Mouse (Mus musculus) brain, embryonic 14.5 days (tissue): ENCODE measurements around the gene Aak1.

Source experiments
- CTCF ChIP-seq: fragments of 200-500 bp; IDR thresholded peaks from 2 replicates; pipeline ENCODE4 v1.5.1; 2012; ENCODE audit warnings: inconsistent platforms, mild to moderate bottlenecking, moderate library complexity, borderline replicate concordance; ENCODE audit not compliant: insufficient read depth, insufficient read length; ENCODE audit errors: extremely low read depth
- POLR2A ChIP-seq: fragments of 200-500 bp; IDR thresholded peaks from 2 replicates; pipeline ENCODE4 v1.6.1; 2012; ENCODE audit warnings: mild to moderate bottlenecking, inconsistent platforms, borderline replicate concordance; ENCODE audit not compliant: poor library complexity, insufficient read depth, insufficient read length, severe bottlenecking; ENCODE audit errors: extremely low read depth

GRCm38 (mm10) chr6:86973956-86974355, 124.6 kb downstream of the Aak1 start:
- no peak for TF ChIP-seq POLR2A
- TF ChIP-seq CTCF, result no peak
